Mouse (Mus musculus) layer of hippocampus, adult 8-10 months (tissue): ENCODE results near the gene Gm3336. TPM values are rescaled to one million over a fixed set of nuclear protein-coding genes. Genes with fewer than 3 reads are reported as not detected.
A peak's percentile ranks its signal among the peaks of the same experiment; 100 is the strongest.

Experiments used
- DNase-seq, 2 experiments: peaks; one replicate each; pipeline ENCODE4 v3.0.0; 2022; ENCODE audit warnings: low spot score in 2 of 2
- total RNA-seq, 4 experiments: library from RNA; stranded (reverse); gene quantifications; 2 replicates each; pipeline ENCODE4 v1.2.4; 2022

Gm3336 gene
- total RNA-seq, 4 experiments from 2014 or later, result not detected

GRCm38 (mm10) chr8:70763354-70763753 is 45.0 kb downstream of the Gm3336 start:
- DNase-seq, result no peak

GRCm38 (mm10) chr8:70764026-70764425 is 45.7 kb downstream of the Gm3336 start:
- DNase-seq, result no peak

GRCm38 (mm10) chr8:70764676-70765075 is 46.3 kb downstream of the Gm3336 start:
- no peak for DNase-seq

GRCm38 (mm10) chr8:70765329-70765728 is 47.0 kb downstream of the Gm3336 start:
- DNase-seq, result no peak

- no peak for DNase-seq
Measured at GRCm38 (mm10) chr8:70765838-70766570, 47.7 kb downstream of the Gm3336 start.

GRCm38 (mm10) chr8:70766571-70767440 is 48.5 kb downstream of the Gm3336 start:
- DNase-seq, result no peak

- DNase-seq, result no peak
Measured at GRCm38 (mm10) chr8:70767503-70767902, 49.2 kb downstream of the Gm3336 start.

- no peak for DNase-seq
Measured at GRCm38 (mm10) chr8:70768231-70768776, 50.0 kb downstream of the Gm3336 start.

GRCm38 (mm10) chr8:70768956-70769355 is 50.6 kb downstream of the Gm3336 start:
- no peak for DNase-seq

- peak; percentile 90 to 95 for DNase-seq
Measured at GRCm38 (mm10) chr8:70769359-70769758, 51.0 kb downstream of the Gm3336 start.

GRCm38 (mm10) chr8:70769858-70770257 is 51.5 kb downstream of the Gm3336 start:
- no peak for DNase-seq

GRCm38 (mm10) chr8:70770748-70771147 is 52.4 kb downstream of the Gm3336 start:
- DNase-seq, result no peak

- DNase-seq, result no peak
Measured at GRCm38 (mm10) chr8:70771217-70771616, 52.9 kb downstream of the Gm3336 start.

GRCm38 (mm10) chr8:70772075-70772474 is 53.7 kb downstream of the Gm3336 start:
- DNase-seq, result no peak

Other genes with a start within 250 kb of the Gm3336 start
- gene Klhl26, start 241.6 kb upstream of the Gm3336 start, total RNA-seq, result 10 to 100 TPM; 48.4 to 56.6 (median 53.1) TPM
- 100 to 1,000 TPM; 284 to 307 (median 293) TPM for gene Tmem59l, start 231.2 kb upstream of the Gm3336 start, total RNA-seq
- 10 to 100 TPM; 20.4 to 31.5 (median 30.1) TPM for gene Crlf1, start 225.4 kb upstream of the Gm3336 start, total RNA-seq
- 100 to 1,000 TPM in 2 of 4 experiments, 10 to 100 TPM in 2; 86.4 to 104 (median 97.3) TPM for gene Rex1bd, start 211.8 kb upstream of the Gm3336 start, total RNA-seq
- 1,000 to 10,000 TPM in 2 of 4 experiments, 100 to 1,000 TPM in 2; 772 to 1,065 (median 933) TPM for gene Uba52, start 207.7 kb upstream of the Gm3336 start, total RNA-seq
- 100 to 1,000 TPM; 420 to 440 (median 425) TPM for gene Fkbp8, start 190.8 kb upstream of the Gm3336 start, total RNA-seq
- gene Kxd1, start 190.6 kb upstream of the Gm3336 start, total RNA-seq, result 10 to 100 TPM; 36.7 to 46.9 (median 39.6) TPM
- gene Ell, start 179.1 kb upstream of the Gm3336 start, total RNA-seq, result 10 to 100 TPM; 19.6 to 22.0 (median 20.8) TPM
- 10 to 100 TPM; 42.8 to 55.9 (median 51.8) TPM for gene Isyna1, start 124.2 kb upstream of the Gm3336 start, total RNA-seq
- gene Ssbp4, start 109.7 kb upstream of the Gm3336 start, total RNA-seq, result 100 to 1,000 TPM; 196 to 262 (median 224) TPM
- gene Lrrc25, start 102.4 kb upstream of the Gm3336 start, total RNA-seq, result 1 to 10 TPM in 2 of 4 experiments, under 1 TPM in 2; 0.24 to 1.6 (median 1.1) TPM
- not detected for gene Gdf15, start 86.1 kb upstream of the Gm3336 start, total RNA-seq
- 10 to 100 TPM; 19.8 to 34.7 (median 23.3) TPM for gene Pgpep1, start 58.2 kb upstream of the Gm3336 start, total RNA-seq
- 10 to 100 TPM; 57.1 to 66.2 (median 64.1) TPM for gene Lsm4, start 45.3 kb upstream of the Gm3336 start, total RNA-seq
- 100 to 1,000 TPM; 149 to 190 (median 160) TPM for gene Jund, start 19.6 kb upstream of the Gm3336 start, total RNA-seq
- under 1 TPM in 2 of 4 experiments, not detected in 2; 0.14 to 0.16 TPM for gene Iqcn, start 15.1 kb upstream of the Gm3336 start, total RNA-seq
- 1 to 10 TPM; 1.1 to 2.9 (median 1.5) TPM for gene Pde4c, start 5.2 kb downstream of the Gm3336 start, total RNA-seq
- gene Rab3a, start 36.1 kb downstream of the Gm3336 start, total RNA-seq, result 100 to 1,000 TPM; 732 to 771 (median 756) TPM
- 10 to 100 TPM; 30.3 to 38.5 (median 31.7) TPM for gene Mpv17l2, start 42.4 kb downstream of the Gm3336 start, total RNA-seq
- gene Pik3r2, start 58.2 kb downstream of the Gm3336 start, total RNA-seq, result 100 to 1,000 TPM; 145 to 157 (median 153) TPM
- 100 to 1,000 TPM; 340 to 427 (median 396) TPM for gene Mast3, start 86.5 kb downstream of the Gm3336 start, total RNA-seq
- gene Il12rb1, start 89.9 kb downstream of the Gm3336 start, total RNA-seq, result 1 to 10 TPM in 1 of 4 experiments, under 1 TPM in 3; 0.83 to 1.1 (median 0.85) TPM
- gene Arrdc2, start 121.2 kb downstream of the Gm3336 start, total RNA-seq, result 10 to 100 TPM; 14.8 to 25.8 (median 21.3) TPM
- 10 to 100 TPM; 16.5 to 20.0 (median 16.6) TPM for gene Kcnn1, start 144.7 kb downstream of the Gm3336 start, total RNA-seq
- 10 to 100 TPM; 69.8 to 87.9 (median 78.7) TPM for gene Ccdc124, start 155.4 kb downstream of the Gm3336 start, total RNA-seq
- 10 to 100 TPM; 10.5 to 12.3 (median 11.0) TPM for gene Slc5a5, start 174.2 kb downstream of the Gm3336 start, total RNA-seq
- gene Rpl18a, start 178.9 kb downstream of the Gm3336 start, total RNA-seq, result 100 to 1,000 TPM; 619 to 893 (median 714) TPM
- gene Map1s, start 187.4 kb downstream of the Gm3336 start, total RNA-seq, result 10 to 100 TPM; 85.7 to 93.1 (median 88.8) TPM